Mouse (Mus musculus) small intestine, adult 2 months (tissue): ENCODE results near the gene Kctd2. TPM values are rescaled to one million over a fixed set of nuclear protein-coding genes. Genes with fewer than 3 reads are reported as not detected.

Experiments
- H3K27ac ChIP-seq: fragments of 200-500 bp; 2 replicates; pipeline ENCODE4 v1.5.1; 2012; ENCODE audit warnings: low read depth, low read length, control low read depth, inconsistent platforms; ENCODE audit not compliant: insufficient read depth
- H3K27me3 ChIP-seq: fragments of 200-500 bp; 2 replicates; pipeline ENCODE4 v1.6.1; 2012; ENCODE audit warnings: mild to moderate bottlenecking, moderate library complexity, low read length, inconsistent platforms; ENCODE audit not compliant: control insufficient read depth, insufficient read depth
- H3K36me3 ChIP-seq: fragments of 200-500 bp; 2 replicates; pipeline ENCODE4 v1.6.1; 2012; ENCODE audit warnings: mild to moderate bottlenecking, low read length, control low read depth, inconsistent platforms; ENCODE audit not compliant: control insufficient read depth, insufficient read depth
- H3K4me1 ChIP-seq: fragments of 200-500 bp; 2 replicates; pipeline ENCODE4 v1.6.1; 2012; ENCODE audit warnings: low read length, inconsistent platforms, mixed read lengths; ENCODE audit not compliant: control insufficient read depth, insufficient read depth, insufficient read length
- H3K4me3 ChIP-seq: fragments of 200-500 bp; 2 replicates; pipeline ENCODE4 v1.5.1; 2012; ENCODE audit warnings: low read depth, mild to moderate bottlenecking, control low read depth, inconsistent platforms, low read length, moderate library complexity
- CTCF ChIP-seq: fragments of 200-500 bp; IDR thresholded peaks from 2 replicates; pipeline ENCODE4 v1.5.1; 2012; ENCODE audit warnings: low read depth, mild to moderate bottlenecking, control low read depth, inconsistent platforms, low read length, moderate library complexity, mixed read lengths; ENCODE audit not compliant: insufficient replicate concordance, insufficient read length; ENCODE audit errors: extremely low read depth
- POLR2A ChIP-seq: fragments of 200-500 bp; IDR thresholded peaks from 2 replicates; pipeline ENCODE4 v1.6.1; 2012; ENCODE audit warnings: low read depth, mild to moderate bottlenecking, control low read depth, inconsistent platforms, low read length, moderate library complexity
- WGBS: fragments of 180-500 bp; shearing (Covaris S2); methylation state at CpG from one replicate; pipeline ENCODE4 v1.1.7; 2018; 5-methylcytosine and 5-hydroxymethylcytosine counted together
- polyA plus RNA-seq: library from polyadenylated mRNA; depleted of rRNA; stranded (reverse); fragments of >200 nt; gene quantifications from 2 replicates; pipeline ENCODE4 v1.2.3, GENCODE M21; 2012; rRNA removed

Gene Kctd2
- polyA plus RNA-seq = 13.4 and 27.3 TPM in 2 replicates

DNA sequence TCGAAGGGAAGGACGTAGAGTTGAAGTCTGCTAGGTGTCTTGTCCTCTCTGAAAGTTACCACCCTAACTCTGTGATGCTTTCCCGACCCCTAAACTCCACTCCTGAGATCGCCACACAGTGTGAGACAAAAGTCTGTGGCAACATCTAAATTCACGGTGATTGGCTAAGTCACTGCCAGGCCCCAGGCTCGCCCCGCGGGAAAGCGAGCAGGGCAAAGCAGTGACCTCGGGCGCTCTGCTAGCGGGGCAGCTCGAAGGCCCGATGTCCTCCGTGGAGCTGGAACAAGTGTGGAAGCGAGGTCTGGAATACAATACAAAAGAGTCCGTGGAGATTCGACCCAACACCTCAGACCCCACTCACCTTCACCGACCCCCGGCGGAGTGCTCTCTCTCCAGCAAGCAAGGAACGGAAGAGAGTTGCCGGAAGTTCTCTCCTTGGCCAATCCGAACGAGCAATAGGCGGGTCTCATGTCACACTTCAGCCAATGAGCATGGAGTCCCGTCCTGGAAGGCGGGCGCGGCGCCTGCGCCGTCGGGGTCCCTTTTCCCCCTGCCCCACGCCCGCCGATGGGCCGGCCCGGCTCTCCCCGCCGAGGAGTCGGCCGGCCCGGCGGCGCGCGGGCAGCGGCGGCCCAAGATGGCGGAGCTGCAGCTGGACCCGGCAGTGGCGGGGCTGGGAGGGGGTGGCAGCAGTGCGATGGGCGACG is at the start of gene Kctd2, which contains the start of gene Atp5h:
TSS of gene Kctd2 (plus strand) at position 598 of the 707 bp plus-strand sequence.
TSS of gene Atp5h (minus strand) at position 432 of the 707 bp plus-strand sequence.
- peak within 1 kb of the TSS; percentile 94 for H3K27ac ChIP-seq
- 1% methylated on average over 51 of the region's 56 CpGs for WGBS
- no peak for TF ChIP-seq CTCF
- TF ChIP-seq POLR2A = peak; percentile 86
- no peaks in the 10 kb centered on the region for H3K27me3 ChIP-seq
- peaks cover 17% of the 10 kb centered on the region; the same call in 1 of the 2 replicates for H3K4me1 ChIP-seq
- H3K36me3 ChIP-seq = peaks cover 35% of the 10 kb centered on the region
- peak within 1 kb of the TSS; percentile 94 for H3K4me3 ChIP-seq

DNA sequence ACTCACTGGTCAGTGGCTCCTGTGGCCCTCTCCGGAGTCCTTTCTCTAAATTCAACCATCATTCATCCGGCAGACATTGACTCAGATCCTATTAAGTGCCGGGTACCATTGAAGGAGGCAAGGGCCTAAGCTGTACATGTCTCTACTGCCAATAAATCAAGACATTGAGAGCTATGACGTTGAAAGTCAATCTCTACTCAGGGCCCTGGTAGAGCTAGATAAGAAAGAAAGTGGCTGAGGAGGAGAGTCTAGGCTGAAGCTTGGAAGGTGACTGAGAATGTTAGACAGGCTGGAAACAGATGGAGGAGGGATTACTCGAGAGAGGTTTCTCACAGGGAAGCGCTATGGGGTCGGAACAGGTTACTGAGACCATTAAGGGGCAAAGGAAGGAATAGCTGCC is 49.6 kb upstream of the Kctd2 start:
- no peaks in the 10 kb centered on the region for H3K27me3 ChIP-seq
- TF ChIP-seq POLR2A (no peak), CTCF (no peak)
- no peak overlapping the region for H3K4me3 ChIP-seq
- no peak overlapping the region for H3K27ac ChIP-seq
- WGBS = 82% methylated on average over 7 of the region's 7 CpGs
- peaks cover 9% of the 10 kb centered on the region for H3K4me1 ChIP-seq
- H3K36me3 ChIP-seq = no peaks in the 10 kb centered on the region

DNA sequence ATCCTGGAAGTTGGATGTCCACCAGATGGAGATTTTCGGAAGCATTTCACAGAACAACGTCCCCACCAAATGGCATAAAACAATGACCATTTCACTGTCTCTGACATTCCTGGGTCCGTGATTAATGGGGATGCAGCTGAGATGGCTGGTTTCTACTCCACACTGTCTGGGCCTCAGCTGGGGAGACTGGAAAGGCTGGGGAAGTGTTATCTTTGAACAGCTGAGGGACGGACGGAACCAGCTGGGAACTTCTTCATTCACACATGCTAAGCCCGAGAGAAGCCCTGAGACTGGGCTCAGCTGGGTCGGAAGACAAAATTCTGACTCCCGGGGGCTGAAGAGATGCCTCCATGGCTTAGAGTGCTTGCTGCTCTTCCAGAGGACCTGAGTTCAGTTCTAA is 48.6 kb upstream of the Kctd2 start:
- Histone ChIP-seq H3K27me3 (no peaks in the 10 kb centered on the region; the same call in 1 of the 2 replicates), H3K4me3 (no peak overlapping the region), H3K36me3 (no peaks in the 10 kb centered on the region), H3K27ac (no peak overlapping the region), H3K4me1 (peaks cover 9% of the 10 kb centered on the region)
- TF ChIP-seq POLR2A (no peak), CTCF (no peak)
- 80% methylated on average over 8 of the region's 8 CpGs for WGBS

GRCm38 (mm10) chr11:115372015-115372414 is 47.9 kb upstream of the Kctd2 start:
- TF ChIP-seq POLR2A (no peak), CTCF (no peak)
- H3K4me3 ChIP-seq = no peak overlapping the region
- 71% methylated on average over 1 of the region's 1 CpGs for WGBS
- H3K27ac ChIP-seq = no peak overlapping the region
- H3K4me1 ChIP-seq = peaks cover 9% of the 10 kb centered on the region
- H3K36me3 ChIP-seq = no peaks in the 10 kb centered on the region
- H3K27me3 ChIP-seq = no peaks in the 10 kb centered on the region; the same call in 1 of the 2 replicates

- Histone ChIP-seq H3K4me3 (no peak overlapping the region), H3K36me3 (no peaks in the 10 kb centered on the region), H3K27ac (no peak overlapping the region), H3K4me1 (peaks cover 9% of the 10 kb centered on the region), H3K27me3 (no peaks in the 10 kb centered on the region; the same call in 1 of the 2 replicates)
- no peak for TF ChIP-seq CTCF
- TF ChIP-seq POLR2A = no peak
- WGBS = 55% methylated on average over 2 of the region's 2 CpGs
Measured at GRCm38 (mm10) chr11:115372737-115373136, 47.2 kb upstream of the Kctd2 start.

DNA sequence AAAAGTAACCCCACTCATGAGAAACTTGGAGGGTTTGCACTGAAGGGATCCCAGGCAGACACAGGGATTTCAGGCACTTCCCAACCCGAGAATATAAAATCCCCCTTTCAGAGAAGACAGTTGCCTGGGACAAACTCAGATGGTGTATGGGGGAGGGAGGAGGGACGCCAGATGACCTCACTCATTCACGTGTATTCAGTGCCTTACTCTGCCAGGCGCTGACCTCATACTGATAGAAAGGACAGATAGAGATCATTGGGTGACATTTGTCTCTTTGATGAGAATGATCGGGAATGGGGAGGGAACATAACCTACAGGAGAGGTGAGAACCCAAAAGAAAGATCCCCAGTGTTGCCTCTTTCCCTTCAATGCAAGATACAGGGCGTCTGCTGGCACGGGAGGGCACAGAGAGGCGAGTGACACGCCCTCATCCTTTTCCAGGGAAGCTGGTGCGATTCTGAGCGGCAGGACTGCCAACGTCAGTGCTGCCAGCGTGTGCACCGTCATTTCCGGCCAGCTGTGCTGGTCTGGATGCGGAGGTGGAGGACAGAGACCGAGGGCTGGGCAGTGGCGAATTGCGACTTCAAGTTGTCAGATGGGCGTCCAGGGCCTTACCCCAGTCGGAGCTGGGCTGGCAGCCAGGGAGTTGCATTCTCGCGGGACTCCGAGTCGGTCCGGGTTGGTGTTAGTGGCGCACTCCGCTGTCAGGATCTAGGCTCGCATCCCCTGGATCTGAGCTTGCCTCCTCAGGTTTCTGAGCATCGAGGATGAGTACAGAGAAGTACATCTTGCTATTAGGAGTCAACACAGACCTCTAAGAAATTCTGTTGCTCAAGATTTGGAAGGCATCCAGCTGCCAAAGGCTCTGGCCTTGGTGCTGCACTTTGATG is 45.9 kb upstream of the Kctd2 start:
- Histone ChIP-seq H3K27me3 (no peaks in the 10 kb centered on the region; the same call in 1 of the 2 replicates), H3K4me1 (peaks cover 9% of the 10 kb centered on the region), H3K4me3 (peak overlapping the region; percentile 63), H3K36me3 (no peaks in the 10 kb centered on the region), H3K27ac (no peak overlapping the region)
- WGBS = 2% methylated on average over 30 of the region's 30 CpGs
- TF ChIP-seq POLR2A = 0 out of 2 replicates have a peak, but pooled peaks have one; percentile 24
- no peak for TF ChIP-seq CTCF

DNA sequence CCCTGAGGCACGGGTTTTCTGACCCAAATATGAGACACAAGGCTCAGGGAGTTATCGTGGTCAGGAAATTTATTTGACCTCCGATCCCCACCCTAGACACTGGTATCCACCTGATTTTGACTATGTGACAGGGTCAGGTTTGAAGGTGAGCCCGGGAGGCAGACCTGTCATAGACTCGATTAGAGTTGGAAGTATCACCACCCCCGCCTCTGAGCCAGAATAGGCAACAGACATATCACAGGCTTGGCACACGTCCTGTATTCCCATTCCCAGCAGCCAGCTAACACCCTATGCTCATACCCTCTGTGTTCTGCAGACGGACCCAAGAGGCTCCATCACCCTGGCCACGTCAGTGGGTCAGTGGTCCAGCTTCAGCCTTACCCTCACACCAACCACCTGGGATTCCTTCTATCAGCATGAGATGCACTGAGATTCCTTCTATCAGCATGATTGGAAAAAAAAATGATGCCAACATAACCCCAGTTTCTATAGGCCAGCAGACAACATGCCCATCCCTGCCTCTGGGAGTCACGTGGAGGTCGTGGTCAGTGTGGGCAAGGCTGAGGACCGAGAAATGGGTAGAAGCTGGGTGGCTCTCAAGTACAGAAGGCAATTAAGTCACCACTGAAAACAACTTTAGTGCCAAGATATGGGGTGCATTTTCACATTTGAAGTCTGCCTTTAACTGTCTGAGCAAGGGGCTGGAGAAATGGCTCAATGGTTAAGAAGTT is 45.1 kb upstream of the Kctd2 start:
- Histone ChIP-seq H3K27me3 (no peaks in the 10 kb centered on the region; the same call in 1 of the 2 replicates), H3K27ac (no peak overlapping the region), H3K4me1 (peaks cover 9% of the 10 kb centered on the region), H3K4me3 (no peak overlapping the region), H3K36me3 (no peaks in the 10 kb centered on the region)
- 57% methylated on average over 12 of the region's 12 CpGs for WGBS
- TF ChIP-seq CTCF (no peak), POLR2A (no peak)
